Comparison of ENCODE assay signal across 7 mouse cellular contexts in the genomic region with DNA sequence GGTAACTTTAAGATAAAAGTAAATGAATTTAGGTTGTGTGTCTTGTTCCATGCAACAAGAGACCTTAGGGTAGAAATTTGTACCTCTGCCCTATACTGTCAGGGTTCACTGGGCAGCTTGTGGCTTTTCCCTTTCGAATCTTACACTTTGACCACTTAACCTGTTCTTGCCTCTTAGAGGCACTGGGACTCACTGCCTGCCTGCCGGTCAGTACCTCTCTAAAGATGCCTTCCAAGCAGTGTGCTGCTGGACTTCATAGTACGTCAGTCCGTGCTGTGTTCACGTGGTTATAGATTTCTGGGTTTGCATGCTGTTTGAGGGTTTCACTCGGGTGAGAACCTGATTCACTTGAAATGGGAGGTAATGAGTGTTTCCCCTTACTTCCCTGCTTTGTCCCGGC. TPM values are rescaled to one million over a fixed set of nuclear protein-coding genes. Genes with fewer than 3 reads are reported as not detected.
A peak's percentile ranks its signal among the peaks of the same experiment; 100 is the strongest.
DNase-seq lines count a peak whose midpoint lies in the region; ATAC-seq and TF ChIP-seq lines count a peak whose summit lies in the region.

No protein-coding gene starts in this region.

- no peaks in the 10 kb centered on the region for H3K36me3 ChIP-seq in testis, adult 2 months (ENCODE audit: control insufficient read depth, insufficient read depth, low read length)
- H3K36me3 ChIP-seq in limb, embryonic 12.5 days, result no peaks in the 10 kb centered on the region
- no peaks in the 10 kb centered on the region for H3K36me3 ChIP-seq in neural tube, embryonic 15.5 days

- peak overlapping the region; percentile 63 for H3K9ac ChIP-seq in limb, embryonic 12.5 days (replicated peaks)
- peak overlapping the region; percentile 71 for H3K9ac ChIP-seq in neural tube, embryonic 15.5 days (replicated peaks)

- H3K9me3 ChIP-seq in limb, embryonic 12.5 days, result no peaks in the 10 kb centered on the region
- no peaks in the 10 kb centered on the region for H3K9me3 ChIP-seq in neural tube, embryonic 15.5 days (replicated peaks)

- H3K4me2 ChIP-seq in limb, embryonic 12.5 days, result peak overlapping the region; percentile 76
- H3K4me2 ChIP-seq in neural tube, embryonic 15.5 days, result peak overlapping the region; percentile 62

- H3K27me3 ChIP-seq in testis, adult 2 months (ENCODE audit: control insufficient read depth, insufficient read depth, low read length), result no peaks in the 10 kb centered on the region
- 0 out of 2 replicates have a peak, but pooled peaks cover 4% of the 10 kb centered on the region for H3K27me3 ChIP-seq in limb, embryonic 12.5 days
- no peaks in the 10 kb centered on the region for H3K27me3 ChIP-seq in neural tube, embryonic 15.5 days (replicated peaks)

- no peak overlapping the region; the same call in 1 of the 2 replicates for H3K4me3 ChIP-seq in testis, adult 2 months (ENCODE audit: control insufficient read depth, low read depth, low read length)
- peak overlapping the region; percentile 51 for H3K4me3 ChIP-seq in limb, embryonic 12.5 days (replicated peaks)
- peak overlapping the region; percentile 55 for H3K4me3 ChIP-seq in neural tube, embryonic 15.5 days (replicated peaks)

- TF ChIP-seq POLR2A in testis, adult 2 months (IDR thresholded peaks at IDR 0.05; ENCODE audit: control insufficient read depth, low read depth, low read length), result no peak

- WGBS in limb, embryonic 12.5 days, result 20% methylated on average over 7 of the region's 7 CpGs
- WGBS in neural tube, embryonic 15.5 days, result 8% methylated on average over 7 of the region's 7 CpGs

- peaks cover 16% of the 10 kb centered on the region for H3K4me1 ChIP-seq in testis, adult 2 months (ENCODE audit: control insufficient read depth, insufficient read depth, low read length)
- H3K4me1 ChIP-seq in limb, embryonic 12.5 days (replicated peaks), result peaks cover 18% of the 10 kb centered on the region
- H3K4me1 ChIP-seq in neural tube, embryonic 15.5 days, result peaks cover 49% of the 10 kb centered on the region

- ATAC-seq in hematopoietic stem cell, adult 5-6 weeks (replicated peaks in 1 of 2; ENCODE audit: insufficient read depth in 1 of 2, low FRiP score in 2 of 2, low TSS enrichment in 1 of 2, low read depth in 1 of 2, poor library complexity in 2 of 2, severe bottlenecking in 2 of 2), result peak; percentile 9 to 10; a peak in 2 of 4 replicates
- no peak for ATAC-seq in limb, embryonic 12.5 days (ENCODE audit: insufficient number of reproducible peaks, insufficient read depth, low FRiP score, low TSS enrichment, low read depth)
- peak; percentile 35; the same call in 1 of the 2 replicates for ATAC-seq in neural tube, embryonic 15.5 days (ENCODE audit: low FRiP score)

- H3K27ac ChIP-seq in testis, adult 2 months (ENCODE audit: control insufficient read depth, insufficient read depth, low read depth, low read length), result peak overlapping the region; percentile 89
- H3K27ac ChIP-seq in limb, embryonic 12.5 days, result peak overlapping the region; percentile 82
- H3K27ac ChIP-seq in neural tube, embryonic 15.5 days (replicated peaks), result peak overlapping the region; percentile 95

- no peak for DNase-seq in testis, postnatal 10 days (ENCODE audit: low spot score)
- DNase-seq in B cell, adult 2 months, result no peak
- no peak for DNase-seq in left cerebral cortex, adult 18-20 months (ENCODE audit: low spot score in 2 of 2)

- no peak for TF ChIP-seq CTCF in testis, adult 2 months (IDR thresholded peaks at IDR 0.05; ENCODE audit: control insufficient read depth, insufficient read depth, insufficient replicate concordance, low read depth, low read length)

RNA-seq across cellular contexts. Expression of gene Fam214a, which starts 22.7 kb away (rescaled TPM):
- polyA plus RNA-seq in testis, adult 2 months (2012; rRNA removed), result 12.1 and 13.8 TPM in 2 replicates
- total RNA-seq in hematopoietic stem cell, adult 5-6 weeks (2017), result 29.0 and 36.5 TPM in 2 replicates
- polyA plus RNA-seq in limb, embryonic 12.5 days (2016; fragmentation: Nextera tagmentation; extraction: Ambion mirVana), result 10.4 and 13.1 TPM in 2 replicates
- polyA plus RNA-seq in neural tube, embryonic 15.5 days (2015; fragmentation: Nextera tagmentation; extraction: Ambion mirVana), result 17.3 and 19.2 TPM in 2 replicates
- total RNA-seq in left cerebral cortex, adult 18-20 months (2021), result 10 to 100 TPM; 28.2 to 28.6 TPM
